ENCODE assay signal across 9 mouse cellular contexts in the genomic region with DNA sequence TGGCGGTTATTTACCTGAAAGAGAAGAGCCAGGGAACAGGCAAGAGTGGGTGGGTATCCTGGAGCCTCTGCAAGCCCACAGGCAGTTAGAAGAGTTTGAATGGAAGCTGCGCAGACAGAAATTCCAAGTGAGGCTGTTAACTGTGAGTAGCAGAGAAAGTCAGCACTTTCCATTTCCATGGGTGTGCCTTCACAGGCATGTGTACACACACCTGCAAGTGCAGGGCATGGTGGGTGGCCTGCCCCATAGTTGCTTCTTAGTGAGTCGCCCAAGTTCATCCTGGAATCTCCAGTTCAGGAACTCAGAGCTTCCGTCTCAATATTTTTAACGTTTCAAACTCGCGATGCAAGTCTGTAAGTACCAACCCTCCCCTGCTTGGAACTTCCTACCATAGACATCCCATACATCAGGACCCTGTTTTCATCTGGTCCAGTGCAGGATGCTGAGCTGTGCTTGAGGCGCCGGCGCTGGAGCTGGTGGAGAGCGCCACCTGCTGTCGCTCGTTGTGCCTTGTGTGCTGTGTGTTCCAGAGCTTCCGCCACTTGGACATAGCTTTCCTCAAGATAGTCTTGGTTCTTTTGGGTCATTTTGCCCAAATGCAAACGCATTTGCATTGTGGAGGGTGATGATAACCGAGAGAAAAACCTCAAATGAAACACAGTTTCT.
DNase-seq lines count a peak whose midpoint lies in the region; ATAC-seq lines count a peak whose summit lies in the region.
"Had no signal": no experiment of that assay in that cellular context is flagged by ENCODE, and none has a peak within 500 bp of the region (broad histone marks: within the 10 kb centered on the region; RNA-seq: fewer than 3 reads in every experiment).

No protein-coding gene starts in this region.

- 22% methylated on average over 16 of the region's 16 CpGs for WGBS in forebrain, embryonic 11.5 days
- 21% methylated on average over 16 of the region's 16 CpGs for WGBS in hindbrain, embryonic 11.5 days

- H3K27me3 ChIP-seq in forebrain, embryonic 11.5 days (ENCODE audit: control insufficient read depth, insufficient read depth, low read length), result no peaks in the 10 kb centered on the region
- H3K27me3 ChIP-seq in hindbrain, embryonic 11.5 days (ENCODE audit: control insufficient read depth, insufficient read depth, low read length), result no peaks in the 10 kb centered on the region
- H3K27me3 ChIP-seq: heart, embryonic 15.5 days had no signal

- peak; percentile 77 for ATAC-seq in forebrain, embryonic 11.5 days (replicated peaks; ENCODE audit: low FRiP score)
- ATAC-seq in hindbrain, embryonic 11.5 days (ENCODE audit: low FRiP score), result peak; percentile 75

- H3K27ac ChIP-seq in forebrain, embryonic 11.5 days (ENCODE audit: low read depth, low read length), result no peak overlapping the region
- H3K27ac ChIP-seq in hindbrain, embryonic 11.5 days (ENCODE audit: low read depth, low read length), result no peak overlapping the region
- H3K27ac ChIP-seq: heart, embryonic 15.5 days had no signal

- no peaks in the 10 kb centered on the region for H3K9me3 ChIP-seq in forebrain, embryonic 11.5 days (ENCODE audit: control insufficient read depth, low read length)
- no peaks in the 10 kb centered on the region for H3K9me3 ChIP-seq in hindbrain, embryonic 11.5 days (ENCODE audit: control insufficient read depth, low read length)
- H3K9me3 ChIP-seq: heart, embryonic 15.5 days had no signal

- H3K36me3 ChIP-seq in forebrain, embryonic 11.5 days (ENCODE audit: control insufficient read depth, insufficient read depth, low read length), result no peaks in the 10 kb centered on the region
- no peaks in the 10 kb centered on the region for H3K36me3 ChIP-seq in hindbrain, embryonic 11.5 days (ENCODE audit: control insufficient read depth, insufficient read depth, low read length)
- H3K36me3 ChIP-seq: heart, embryonic 15.5 days had no signal

- DNase-seq in NIH3T3 (ENCODE audit: low read depth), result peak; percentile 62
- peak; percentile 17 for DNase-seq in c-Kit-positive CD71-positive TER-119-negative erythroid progenitor cells, embryonic 14.5 days (ENCODE audit: low read depth)
- peak; percentile 89 for DNase-seq in forebrain, embryonic 11.5 days (ENCODE audit: low spot score)
- DNase-seq in hindbrain, embryonic 11.5 days (ENCODE audit: low spot score), result peak; percentile 88
- DNase-seq in layer of hippocampus, adult 8-10 months (ENCODE audit: low spot score in 2 of 2), result peak; percentile 19 to 80
- DNase-seq in lung, postnatal 10 days, result peak; percentile 64
- DNase-seq in retina, postnatal 7 days (ENCODE audit: low read depth, low spot score), result peak; percentile 65
- DNase-seq in urinary bladder, postnatal 36 days (ENCODE audit: low spot score in 2 of 2), result peak; percentile 39 to 63

- H3K4me3 ChIP-seq in forebrain, embryonic 11.5 days (ENCODE audit: low read depth, low read length), result no peak overlapping the region
- H3K4me3 ChIP-seq in hindbrain, embryonic 11.5 days (ENCODE audit: low read depth, low read length), result no peak overlapping the region
- H3K4me3 ChIP-seq: heart, embryonic 15.5 days had no signal

- H3K4me1 ChIP-seq in forebrain, embryonic 11.5 days (replicated peaks; ENCODE audit: control insufficient read depth, insufficient read depth, low read length), result no peaks in the 10 kb centered on the region
- no peaks in the 10 kb centered on the region for H3K4me1 ChIP-seq in hindbrain, embryonic 11.5 days (replicated peaks; ENCODE audit: control insufficient read depth, insufficient read depth, low read length)
- H3K4me1 ChIP-seq: heart, embryonic 15.5 days had no signal

- H3K9ac ChIP-seq in forebrain, embryonic 11.5 days (ENCODE audit: low read length), result no peak overlapping the region
- no peak overlapping the region for H3K9ac ChIP-seq in hindbrain, embryonic 11.5 days (ENCODE audit: low read depth, low read length)
- H3K9ac ChIP-seq: heart, embryonic 15.5 days had no signal

- H3K4me2 ChIP-seq in forebrain, embryonic 11.5 days (ENCODE audit: low read depth, low read length, severe bottlenecking), result no peak overlapping the region
- H3K4me2 ChIP-seq in hindbrain, embryonic 11.5 days (replicated peaks; ENCODE audit: low read depth, low read length), result no peak overlapping the region
- H3K4me2 ChIP-seq: heart, embryonic 15.5 days had no signal

Comparison
In these comparisons a context has a peak if more than half of its experiments do, and no peak if none do; other contexts are left out.
1. DNase-seq: peak in every context shown above with its lines; median percentile 89 in forebrain, embryonic 11.5 days; 88 in hindbrain, embryonic 11.5 days; 65 in retina, postnatal 7 days; 64 in lung, postnatal 10 days; 62 in NIH3T3; 51 in urinary bladder, postnatal 36 days; 50 in layer of hippocampus, adult 8-10 months; 17 in c-Kit-positive CD71-positive TER-119-negative erythroid progenitor cells, embryonic 14.5 days.